24 mouse cellular contexts compared by ENCODE assay signal in the genomic region with DNA sequence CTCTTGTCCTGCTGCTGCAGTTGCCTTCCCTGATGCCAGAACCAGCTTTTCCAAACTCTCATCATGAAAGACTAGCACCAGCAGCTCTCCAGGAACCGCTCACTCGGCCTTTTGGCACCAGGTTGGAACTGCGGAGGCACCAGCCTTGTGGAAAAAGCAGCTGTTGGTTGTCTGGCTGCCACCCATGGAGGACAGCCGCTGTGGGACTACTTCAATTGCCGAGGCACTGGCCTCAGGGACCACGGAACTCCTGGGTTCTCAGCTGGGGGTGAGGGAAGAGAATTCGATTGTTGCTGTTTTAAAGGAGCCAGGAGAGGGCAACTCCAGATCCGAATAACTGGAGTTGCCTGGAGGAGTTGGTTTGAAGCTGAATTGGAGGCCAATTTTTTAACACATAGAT. TPM values are rescaled to one million over a fixed set of nuclear protein-coding genes. Genes with fewer than 3 reads are reported as not detected.
DNase-seq lines count a peak whose midpoint lies in the region; ATAC-seq and TF ChIP-seq lines count a peak whose summit lies in the region.
"Had no signal": no experiment of that assay in that cellular context is flagged by ENCODE, and none has a peak within 500 bp of the region (broad histone marks: within the 10 kb centered on the region; RNA-seq: fewer than 3 reads in every experiment).

No protein-coding gene starts in this region.

- TF ChIP-seq POLR2A in ES-Bruce4 (IDR thresholded peaks at IDR 0.05; ENCODE audit: insufficient read depth, low read length), result no peak

- H3K27me3 ChIP-seq in ES-Bruce4 (ENCODE audit: control insufficient read depth, insufficient read depth, low read length, poor library complexity, severe bottlenecking), result no peaks in the 10 kb centered on the region
- H3K27me3 ChIP-seq: forebrain, embryonic 12.5 days; heart, embryonic 15.5 days; hindbrain, embryonic 12.5 days had no signal

- no peak overlapping the region for H3K9ac ChIP-seq in ES-Bruce4 (ENCODE audit: low read depth, poor library complexity, severe bottlenecking)
- H3K9ac ChIP-seq: forebrain, embryonic 12.5 days; heart, embryonic 15.5 days; hindbrain, embryonic 12.5 days; liver, embryonic 12.5 days had no signal

- H3K4me1 ChIP-seq in ES-Bruce4 (ENCODE audit: control insufficient read depth, insufficient read depth, low read length), result no peaks in the 10 kb centered on the region
- H3K4me1 ChIP-seq: forebrain, embryonic 12.5 days; heart, embryonic 15.5 days; liver, embryonic 12.5 days had no signal

- H3K27ac ChIP-seq in ES-Bruce4 (ENCODE audit: insufficient read depth, low read length), result no peak overlapping the region
- H3K27ac ChIP-seq: forebrain, embryonic 12.5 days; heart, adult 2 months; heart, embryonic 15.5 days; hindbrain, embryonic 12.5 days; layer of hippocampus, adult 2 months; limb, embryonic 10.5 days; liver, embryonic 12.5 days had no signal

- no peaks in the 10 kb centered on the region for H3K36me3 ChIP-seq in ES-Bruce4 (ENCODE audit: control insufficient read depth, insufficient read depth, low read length, poor library complexity, severe bottlenecking)
- H3K36me3 ChIP-seq: forebrain, embryonic 12.5 days; G1E; heart, embryonic 15.5 days; hindbrain, embryonic 12.5 days; limb, embryonic 10.5 days; liver, embryonic 12.5 days had no signal

- no peak for ATAC-seq in frontal cortex, adult (ENCODE audit: low TSS enrichment)
- ATAC-seq: inflammation-experienced regulatory T-cells, adult 6 months; liver, embryonic 12.5 days had no signal

- DNase-seq in heart, postnatal 10 days, result peak; percentile 3 to 5
- no peak for DNase-seq in heart, postnatal 36 days
- peak; percentile 72 for DNase-seq in adrenal gland, postnatal 10 days
- peak; percentile 5 for DNase-seq in lung, postnatal 14 days
- no peak for DNase-seq in thymus, postnatal 14 days
- DNase-seq: cerebellum, postnatal 14 days; embryo, embryonic 11 days; retina, postnatal 1 day; right cerebral cortex, postnatal 4 days had no signal

- 0 out of 2 replicates have a peak, but pooled peaks cover 2% of the 10 kb centered on the region for H3K9me3 ChIP-seq in ES-Bruce4 (replicated peaks; ENCODE audit: control insufficient read depth, insufficient read depth, low read length, poor library complexity, severe bottlenecking)
- H3K9me3 ChIP-seq: forebrain, embryonic 12.5 days; G1E; heart, embryonic 15.5 days; hindbrain, embryonic 12.5 days; limb, embryonic 10.5 days; liver, embryonic 12.5 days had no signal

- H3K4me3 ChIP-seq in ES-Bruce4 (ENCODE audit: low read depth, low read length), result peak overlapping the region; percentile 41
- H3K4me3 ChIP-seq: forebrain, embryonic 12.5 days; heart, adult 2 months; heart, embryonic 15.5 days; hindbrain, embryonic 12.5 days; layer of hippocampus, adult 2 months; limb, embryonic 10.5 days; liver, embryonic 12.5 days had no signal

- no peak for TF ChIP-seq CTCF in ES-Bruce4 (IDR thresholded peaks at IDR 0.05; ENCODE audit: low read depth, low read length)

- intact Hi-C loops in heart, postnatal 10 days (cut with DNase I), result no loop called here
- intact Hi-C loops in heart, postnatal 36 days (cut with DNase I), result loop anchor here (10.0 kb wide), 1 partner anchor 450 kb away; no protein-coding TSS in a partner anchor

- no peak for TF ChIP-seq EP300 in ES-Bruce4 (IDR thresholded peaks at IDR 0.05; ENCODE audit: insufficient read depth, low read depth, low read length)

RNA-seq across cellular contexts. Expression of a gene that starts 43.2 kb away (rescaled TPM):
- total RNA-seq in heart, postnatal 10 days (2021), result not detected
- total RNA-seq in heart, postnatal 36 days (2021), result not detected
- not detected in 2 replicates for polyA plus RNA-seq in ES-Bruce4 (2011; ENCODE audit: insufficient read depth, insufficient read length, low read depth, missing spikeins)
- total RNA-seq in adrenal gland, postnatal 10 days (2021), result not detected
- total RNA-seq: heart, adult 2 months; layer of hippocampus, adult 2 months; neutrophil, adult 5-6 weeks had no signal
- polyA plus RNA-seq: C2C12; forebrain, embryonic 12.5 days; G1E; heart, adult 2 months; heart, embryonic 15.5 days; hindbrain, embryonic 12.5 days; inflammation-experienced regulatory T-cells, adult 6 months; kidney, embryonic 14.5 days; limb, embryonic 10.5 days; liver, embryonic 12.5 days; midbrain, embryonic 11.5 days had no signal

Comparison
In these comparisons a context has a peak if more than half of its experiments do, and no peak if none do; other contexts are left out.
1. DNase-seq: peak in heart, postnatal 10 days (2 of 2), adrenal gland, postnatal 10 days (single experiment) and lung, postnatal 14 days (single experiment); none in heart, postnatal 36 days (0 of 2) and thymus, postnatal 14 days (single experiment).